Comparison of ENCODE assay signal across 18 mouse cellular contexts in the genomic region with DNA sequence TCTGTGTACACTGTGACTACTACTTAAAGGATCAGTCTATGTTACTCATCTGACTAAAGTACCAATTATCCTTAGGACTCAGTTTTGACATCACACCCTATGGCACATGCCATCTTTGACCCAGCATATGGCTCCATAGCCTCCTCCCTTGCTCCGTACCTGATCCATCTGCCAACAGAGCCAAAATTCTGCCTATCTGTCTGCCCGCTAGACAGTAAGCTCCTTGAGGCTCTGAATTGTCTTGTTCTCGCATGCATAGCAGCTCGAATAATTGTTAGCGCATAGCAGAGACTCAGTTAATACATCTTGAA.
DNase-seq lines count a peak whose midpoint lies in the region; ATAC-seq lines count a peak whose summit lies in the region.
"Had no signal": no experiment of that assay in that cellular context is flagged by ENCODE, and none has a peak within 500 bp of the region (broad histone marks: within the 10 kb centered on the region; RNA-seq: fewer than 3 reads in every experiment).

No protein-coding gene starts in this region.

- no peak overlapping the region for H3K4me3 ChIP-seq in kidney, embryonic 15.5 days (replicated peaks)
- no peak overlapping the region for H3K4me3 ChIP-seq in midbrain, embryonic 11.5 days (ENCODE audit: low read depth, low read length)
- no peak overlapping the region for H3K4me3 ChIP-seq in midbrain, embryonic 16.5 days (ENCODE audit: low read depth, low read length)
- H3K4me3 ChIP-seq: forebrain, embryonic 15.5 days; heart, embryonic 12.5 days; hindbrain, embryonic 15.5 days had no signal

- 0 out of 2 replicates have a peak, but pooled peaks cover 3% of the 10 kb centered on the region for H3K36me3 ChIP-seq in kidney, embryonic 15.5 days
- no peaks in the 10 kb centered on the region for H3K36me3 ChIP-seq in midbrain, embryonic 11.5 days (ENCODE audit: control insufficient read depth, insufficient read depth, low read length)
- H3K36me3 ChIP-seq in midbrain, embryonic 16.5 days (ENCODE audit: control insufficient read depth, insufficient read depth, low read length): no peaks in the 10 kb centered on the region
- H3K36me3 ChIP-seq: forebrain, embryonic 15.5 days; heart, embryonic 12.5 days; hindbrain, embryonic 15.5 days had no signal

- 82% methylated on average over 5 of the region's 5 CpGs for WGBS in kidney, embryonic 15.5 days
- WGBS in midbrain, embryonic 11.5 days: 88% methylated on average over 5 of the region's 5 CpGs
- 91% methylated on average over 5 of the region's 5 CpGs for WGBS in midbrain, embryonic 16.5 days

- H3K4me2 ChIP-seq in kidney, embryonic 15.5 days: 0 out of 2 replicates have a peak overlapping the region, but pooled peaks have one; percentile 27
- H3K4me2 ChIP-seq in midbrain, embryonic 11.5 days: no peak overlapping the region
- no peak overlapping the region for H3K4me2 ChIP-seq in midbrain, embryonic 16.5 days (ENCODE audit: low read length)
- H3K4me2 ChIP-seq: forebrain, embryonic 15.5 days; heart, embryonic 12.5 days; hindbrain, embryonic 15.5 days had no signal

- no peaks in the 10 kb centered on the region for H3K27me3 ChIP-seq in kidney, embryonic 15.5 days
- H3K27me3 ChIP-seq in midbrain, embryonic 11.5 days (ENCODE audit: control insufficient read depth, insufficient read depth, low read length): no peaks in the 10 kb centered on the region
- H3K27me3 ChIP-seq in midbrain, embryonic 16.5 days (ENCODE audit: control insufficient read depth, insufficient read depth, low read depth, low read length): no peaks in the 10 kb centered on the region
- H3K27me3 ChIP-seq: CH12.LX; forebrain, embryonic 15.5 days; heart, embryonic 12.5 days; hindbrain, embryonic 15.5 days; Patski had no signal

- peak; percentile 35 for DNase-seq in heart, adult 11 months
- DNase-seq in heart, postnatal 4 days: no peak
- no peak for DNase-seq in kidney, adult 9 months
- peak; percentile 6 for DNase-seq in midbrain, embryonic 11.5 days (ENCODE audit: low spot score, missing footprints)
- DNase-seq: adrenal gland, postnatal 14 days; cerebellum, adult 11-12 months; cerebellum, adult 9-10 months; cerebellum, postnatal 25 days; gastrocnemius, postnatal 36 days; heart, adult 18-20 months had no signal

- H3K9me3 ChIP-seq in kidney, embryonic 15.5 days (replicated peaks): no peaks in the 10 kb centered on the region
- H3K9me3 ChIP-seq in midbrain, embryonic 11.5 days (ENCODE audit: control insufficient read depth, low read length): 0 out of 2 replicates have a peak, but pooled peaks cover 2% of the 10 kb centered on the region
- no peaks in the 10 kb centered on the region for H3K9me3 ChIP-seq in midbrain, embryonic 16.5 days (replicated peaks; ENCODE audit: control insufficient read depth, low read length, poor library complexity, severe bottlenecking)
- H3K9me3 ChIP-seq: forebrain, embryonic 15.5 days; heart, embryonic 12.5 days; hindbrain, embryonic 15.5 days had no signal

- no peak overlapping the region for H3K9ac ChIP-seq in kidney, embryonic 15.5 days
- no peak overlapping the region for H3K9ac ChIP-seq in midbrain, embryonic 11.5 days (ENCODE audit: low read length)
- no peak overlapping the region for H3K9ac ChIP-seq in midbrain, embryonic 16.5 days (ENCODE audit: low read depth, low read length)
- H3K9ac ChIP-seq: forebrain, embryonic 15.5 days; heart, embryonic 12.5 days; hindbrain, embryonic 15.5 days had no signal

- ATAC-seq in kidney, embryonic 15.5 days (replicated peaks; ENCODE audit: low FRiP score): peak; percentile 35; the same call in 1 of the 2 replicates
- ATAC-seq in midbrain, embryonic 11.5 days (ENCODE audit: low FRiP score): no peak
- no peak for ATAC-seq in midbrain, embryonic 16.5 days
- ATAC-seq: activated CD4-positive, CD25-positive, alpha-beta regulatory T cell, adult 4 months; forebrain, embryonic 15.5 days; Patski had no signal

- peak overlapping the region; percentile 68 for H3K27ac ChIP-seq in kidney, embryonic 15.5 days
- H3K27ac ChIP-seq in midbrain, embryonic 11.5 days (ENCODE audit: low read depth, low read length): no peak overlapping the region
- no peak overlapping the region for H3K27ac ChIP-seq in midbrain, embryonic 16.5 days (ENCODE audit: low read length)
- H3K27ac ChIP-seq: forebrain, embryonic 15.5 days; hindbrain, embryonic 15.5 days had no signal

- H3K4me1 ChIP-seq in kidney, embryonic 15.5 days: peaks cover 19% of the 10 kb centered on the region
- no peaks in the 10 kb centered on the region for H3K4me1 ChIP-seq in midbrain, embryonic 11.5 days (ENCODE audit: control insufficient read depth, insufficient read depth, low read length)
- no peaks in the 10 kb centered on the region for H3K4me1 ChIP-seq in midbrain, embryonic 16.5 days (ENCODE audit: control insufficient read depth, insufficient read depth, low read length)
- H3K4me1 ChIP-seq: forebrain, embryonic 15.5 days; heart, embryonic 12.5 days; hindbrain, embryonic 15.5 days had no signal

Comparison
In these comparisons a context has a peak if more than half of its experiments do, and no peak if none do; other contexts are left out.
1. DNase-seq: peak in heart, adult 11 months (single experiment) and midbrain, embryonic 11.5 days (single experiment); none in heart, postnatal 4 days (single experiment) and kidney, adult 9 months (single experiment).